Mouse (Mus musculus) ovary, adult 10 weeks (tissue): ENCODE data around the gene Olfr239. TPM values are rescaled to one million over a fixed set of nuclear protein-coding genes. Genes with fewer than 3 reads are reported as not detected.

Source experiments
- polyA plus RNA-seq: library from polyadenylated mRNA; stranded (reverse); fragments of 350-450 nt; fragmentation: Illumina TruSeq; extraction: RNeasy Lipid Tissue Mini Kit (QIAGEN cat#74804); gene quantifications from one replicate; pipeline ENCODE4 v1.2.3, GENCODE M21; 2014

Gene Olfr239
- not detected for polyA plus RNA-seq

GRCm38 (mm10) chr17:33191002-33191401 lies at the start of gene Olfr239:
Gene Olfr239 (plus strand): TSS chr17:33191302.

GRCm38 (mm10) chr17:33168147-33168546 lies 23.0 kb upstream of the Olfr239 start, which contains the start of gene Olfr55:
Gene Olfr55 (plus strand): TSS chr17:33168447.

DNA sequence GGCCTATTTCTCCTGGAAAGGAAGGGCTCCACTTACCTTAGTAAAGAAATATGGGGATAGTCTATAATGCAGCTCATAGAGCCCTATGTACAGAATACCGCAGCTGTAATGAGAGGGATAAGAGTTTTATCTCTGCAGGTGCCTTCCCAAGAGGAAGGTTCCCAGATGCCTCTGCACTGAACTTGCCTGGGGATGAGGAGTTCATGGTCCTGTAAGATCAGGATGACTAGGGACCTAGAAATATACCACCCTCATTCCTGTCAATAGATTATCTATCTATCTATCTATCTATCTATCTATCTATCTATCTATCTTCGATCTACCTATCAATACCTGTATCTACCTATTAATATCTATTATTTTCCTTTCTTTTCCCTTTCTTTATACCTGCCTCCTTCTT lies 30.5 kb downstream of the Olfr239 start, which contains the start of gene Olfr1564:
Gene Olfr1564, minus strand, starts transcription at position 101 of the 400 bp plus-strand sequence.

Other genes starting within 250 kb of the Olfr239 start
- gene Cyp4f13, start 243.9 kb upstream of the Olfr239 start, polyA plus RNA-seq = 3.3 TPM
- 23.6 TPM for gene Zfp472, start 225.5 kb upstream of the Olfr239 start, polyA plus RNA-seq
- gene Zfp952, start 198.2 kb upstream of the Olfr239 start, polyA plus RNA-seq = 28.4 TPM
- gene Zfp763, start 157.9 kb upstream of the Olfr239 start, polyA plus RNA-seq = 42.5 TPM
- not detected for gene 4921501E09Rik, start 123.2 kb upstream of the Olfr239 start, polyA plus RNA-seq
- 36.2 TPM for gene Zfp563, start 102.0 kb upstream of the Olfr239 start, polyA plus RNA-seq
- gene Morc2b, start 51.6 kb upstream of the Olfr239 start, polyA plus RNA-seq = not detected
- gene Olfr55, start 22.9 kb upstream of the Olfr239 start, polyA plus RNA-seq = not detected
- gene Olfr1564, start 30.4 kb downstream of the Olfr239 start, polyA plus RNA-seq = not detected
- 58.6 TPM for gene Zfp955a, start 63.8 kb downstream of the Olfr239 start, polyA plus RNA-seq
- gene Olfr63, start 73.4 kb downstream of the Olfr239 start, polyA plus RNA-seq = not detected
- gene Zfp955b, start 98.2 kb downstream of the Olfr239 start, polyA plus RNA-seq = 31.4 TPM
- gene Zfp81, start 167.6 kb downstream of the Olfr239 start, polyA plus RNA-seq = 86.0 TPM
- 38.9 TPM for gene Zfp101, start 203.3 kb downstream of the Olfr239 start, polyA plus RNA-seq
- gene Actl9, start 241.6 kb downstream of the Olfr239 start, polyA plus RNA-seq = not detected